Mouse (Mus musculus) kidney, adult 2 months (tissue): ENCODE results near the gene Dnajb14.

Experiments used
- CTCF ChIP-seq: fragments of 200-500 bp; conservative IDR thresholded peaks from 2 replicates; pipeline ENCODE4 v1.5.1; 2011; ENCODE audit warnings: low read depth, mild to moderate bottlenecking, control low read depth, low read length, moderate library complexity, mixed read lengths; ENCODE audit not compliant: insufficient read depth, insufficient read length
- POLR2A ChIP-seq: fragments of 200-500 bp; IDR thresholded peaks from one replicate; pipeline ENCODE4 v1.6.1; 2011; ENCODE audit warnings: low read depth, low read length, control low read depth

GRCm38 (mm10) chr3:137879313-137879712, 11.8 kb downstream of the Dnajb14 start:
- TF ChIP-seq CTCF (no peak), POLR2A (no peak)
